Mouse (Mus musculus): ENCODE measurements around the gene Slc4a4. TPM values are rescaled to one million over a fixed set of nuclear protein-coding genes. Genes with fewer than 3 reads are reported as not detected.

Gene Slc4a4
- polyA plus RNA-seq, 1 experiment: 8.3 TPM

- Histone ChIP-seq H3K27me3 (ENCODE audit: control insufficient read depth, insufficient read depth, low read length, poor library complexity, severe bottlenecking) (no peaks in the 10 kb centered on the region), H3K36me3 (ENCODE audit: control insufficient read depth, insufficient read depth, low read length, poor library complexity, severe bottlenecking) (no peaks in the 10 kb centered on the region), H3K4me1 (ENCODE audit: control insufficient read depth, insufficient read depth, low read length) (no peaks in the 10 kb centered on the region), H3K27ac (ENCODE audit: insufficient read depth, low read length) (no peak overlapping the region), H3K4me3 (ENCODE audit: low read depth, low read length) (no peak overlapping the region), H3K9me3 (replicated peaks; ENCODE audit: control insufficient read depth, insufficient read depth, low read length, poor library complexity, severe bottlenecking) (no peaks in the 10 kb centered on the region), H3K9ac (ENCODE audit: low read depth, poor library complexity, severe bottlenecking) (no peak overlapping the region)
- TF ChIP-seq POLR2A (IDR thresholded peaks at IDR 0.05; ENCODE audit: insufficient read depth, low read length): no peak
- TF ChIP-seq CTCF (IDR thresholded peaks at IDR 0.05; ENCODE audit: low read depth, low read length): no peak
Measured at GRCm38 (mm10) chr5:89071957-89072356, 185.3 kb downstream of the Slc4a4 start.

GRCm38 (mm10) chr5:89077711-89078110 is 191.1 kb downstream of the Slc4a4 start:
- no peaks in the 10 kb centered on the region for H3K4me1 ChIP-seq (ENCODE audit: control insufficient read depth, insufficient read depth, low read length)
- no peak overlapping the region for H3K27ac ChIP-seq (ENCODE audit: insufficient read depth, low read length)
- no peaks in the 10 kb centered on the region for H3K27me3 ChIP-seq (ENCODE audit: control insufficient read depth, insufficient read depth, low read length, poor library complexity, severe bottlenecking)
- no peaks in the 10 kb centered on the region for H3K9me3 ChIP-seq (replicated peaks; ENCODE audit: control insufficient read depth, insufficient read depth, low read length, poor library complexity, severe bottlenecking)
- H3K9ac ChIP-seq (ENCODE audit: low read depth, poor library complexity, severe bottlenecking): no peak overlapping the region
- H3K4me3 ChIP-seq (ENCODE audit: low read depth, low read length): no peak overlapping the region
- TF ChIP-seq CTCF (IDR thresholded peaks at IDR 0.05; ENCODE audit: low read depth, low read length) (no peak), POLR2A (IDR thresholded peaks at IDR 0.05; ENCODE audit: insufficient read depth, low read length) (no peak), EP300 (IDR thresholded peaks at IDR 0.05; ENCODE audit: insufficient read depth, low read depth, low read length) (no peak)
- no peaks in the 10 kb centered on the region for H3K36me3 ChIP-seq (ENCODE audit: control insufficient read depth, insufficient read depth, low read length, poor library complexity, severe bottlenecking)

- no peaks in the 10 kb centered on the region for H3K9me3 ChIP-seq (replicated peaks; ENCODE audit: control insufficient read depth, insufficient read depth, low read length, poor library complexity, severe bottlenecking)
- no peak overlapping the region for H3K4me3 ChIP-seq (ENCODE audit: low read depth, low read length)
- no peak overlapping the region for H3K9ac ChIP-seq (ENCODE audit: low read depth, poor library complexity, severe bottlenecking)
- no peak for TF ChIP-seq EP300 (IDR thresholded peaks at IDR 0.05; ENCODE audit: insufficient read depth, low read depth, low read length)
- TF ChIP-seq CTCF (IDR thresholded peaks at IDR 0.05; ENCODE audit: low read depth, low read length): no peak
- no peak overlapping the region for H3K27ac ChIP-seq (ENCODE audit: insufficient read depth, low read length)
- H3K27me3 ChIP-seq (ENCODE audit: control insufficient read depth, insufficient read depth, low read length, poor library complexity, severe bottlenecking): no peaks in the 10 kb centered on the region
- H3K36me3 ChIP-seq (ENCODE audit: control insufficient read depth, insufficient read depth, low read length, poor library complexity, severe bottlenecking): no peaks in the 10 kb centered on the region
- H3K4me1 ChIP-seq (ENCODE audit: control insufficient read depth, insufficient read depth, low read length): no peaks in the 10 kb centered on the region
Measured at GRCm38 (mm10) chr5:89083476-89083875, 196.9 kb downstream of the Slc4a4 start.

- Histone ChIP-seq H3K9ac (ENCODE audit: low read depth, poor library complexity, severe bottlenecking) (no peak overlapping the region), H3K9me3 (replicated peaks; ENCODE audit: control insufficient read depth, insufficient read depth, low read length, poor library complexity, severe bottlenecking) (no peaks in the 10 kb centered on the region), H3K36me3 (ENCODE audit: control insufficient read depth, insufficient read depth, low read length, poor library complexity, severe bottlenecking) (no peaks in the 10 kb centered on the region), H3K27me3 (ENCODE audit: control insufficient read depth, insufficient read depth, low read length, poor library complexity, severe bottlenecking) (no peaks in the 10 kb centered on the region), H3K4me3 (ENCODE audit: low read depth, low read length) (no peak overlapping the region), H3K4me1 (ENCODE audit: control insufficient read depth, insufficient read depth, low read length) (no peaks in the 10 kb centered on the region), H3K27ac (ENCODE audit: insufficient read depth, low read length) (no peak overlapping the region)
- no peak for TF ChIP-seq EP300 (IDR thresholded peaks at IDR 0.05; ENCODE audit: insufficient read depth, low read depth, low read length)
- no peak for TF ChIP-seq POLR2A (IDR thresholded peaks at IDR 0.05; ENCODE audit: insufficient read depth, low read length)
- TF ChIP-seq CTCF (IDR thresholded peaks at IDR 0.05; ENCODE audit: low read depth, low read length): no peak
Measured at GRCm38 (mm10) chr5:89087916-89088315, 201.3 kb downstream of the Slc4a4 start.

GRCm38 (mm10) chr5:89088462-89088861 is 201.8 kb downstream of the Slc4a4 start:
- H3K27ac ChIP-seq (ENCODE audit: insufficient read depth, low read length): no peak overlapping the region
- H3K27me3 ChIP-seq (ENCODE audit: control insufficient read depth, insufficient read depth, low read length, poor library complexity, severe bottlenecking): no peaks in the 10 kb centered on the region
- H3K4me3 ChIP-seq (ENCODE audit: low read depth, low read length): no peak overlapping the region
- no peak overlapping the region for H3K9ac ChIP-seq (ENCODE audit: low read depth, poor library complexity, severe bottlenecking)
- H3K9me3 ChIP-seq (replicated peaks; ENCODE audit: control insufficient read depth, insufficient read depth, low read length, poor library complexity, severe bottlenecking): no peaks in the 10 kb centered on the region
- no peaks in the 10 kb centered on the region for H3K36me3 ChIP-seq (ENCODE audit: control insufficient read depth, insufficient read depth, low read length, poor library complexity, severe bottlenecking)
- no peak for TF ChIP-seq EP300 (IDR thresholded peaks at IDR 0.05; ENCODE audit: insufficient read depth, low read depth, low read length)
- no peak for TF ChIP-seq POLR2A (IDR thresholded peaks at IDR 0.05; ENCODE audit: insufficient read depth, low read length)
- TF ChIP-seq CTCF (IDR thresholded peaks at IDR 0.05; ENCODE audit: low read depth, low read length): no peak
- H3K4me1 ChIP-seq (ENCODE audit: control insufficient read depth, insufficient read depth, low read length): no peaks in the 10 kb centered on the region

GRCm38 (mm10) chr5:89090131-89090530 is 203.5 kb downstream of the Slc4a4 start:
- no peaks in the 10 kb centered on the region for H3K9me3 ChIP-seq (replicated peaks; ENCODE audit: control insufficient read depth, insufficient read depth, low read length, poor library complexity, severe bottlenecking)
- no peaks in the 10 kb centered on the region for H3K4me1 ChIP-seq (ENCODE audit: control insufficient read depth, insufficient read depth, low read length)
- no peaks in the 10 kb centered on the region for H3K27me3 ChIP-seq (ENCODE audit: control insufficient read depth, insufficient read depth, low read length, poor library complexity, severe bottlenecking)
- H3K4me3 ChIP-seq (ENCODE audit: low read depth, low read length): no peak overlapping the region
- TF ChIP-seq CTCF (IDR thresholded peaks at IDR 0.05; ENCODE audit: low read depth, low read length) (no peak), POLR2A (IDR thresholded peaks at IDR 0.05; ENCODE audit: insufficient read depth, low read length) (no peak), EP300 (IDR thresholded peaks at IDR 0.05; ENCODE audit: insufficient read depth, low read depth, low read length) (no peak)
- H3K36me3 ChIP-seq (ENCODE audit: control insufficient read depth, insufficient read depth, low read length, poor library complexity, severe bottlenecking): no peaks in the 10 kb centered on the region
- H3K9ac ChIP-seq (ENCODE audit: low read depth, poor library complexity, severe bottlenecking): no peak overlapping the region
- no peak overlapping the region for H3K27ac ChIP-seq (ENCODE audit: insufficient read depth, low read length)
